Mouse (Mus musculus): ENCODE data around the gene Tagln2. TPM values are rescaled to one million over a fixed set of nuclear protein-coding genes. Genes with fewer than 3 reads are reported as not detected.

Gene Tagln2
- polyA plus RNA-seq, 1 experiment: 771 TPM

DNA sequence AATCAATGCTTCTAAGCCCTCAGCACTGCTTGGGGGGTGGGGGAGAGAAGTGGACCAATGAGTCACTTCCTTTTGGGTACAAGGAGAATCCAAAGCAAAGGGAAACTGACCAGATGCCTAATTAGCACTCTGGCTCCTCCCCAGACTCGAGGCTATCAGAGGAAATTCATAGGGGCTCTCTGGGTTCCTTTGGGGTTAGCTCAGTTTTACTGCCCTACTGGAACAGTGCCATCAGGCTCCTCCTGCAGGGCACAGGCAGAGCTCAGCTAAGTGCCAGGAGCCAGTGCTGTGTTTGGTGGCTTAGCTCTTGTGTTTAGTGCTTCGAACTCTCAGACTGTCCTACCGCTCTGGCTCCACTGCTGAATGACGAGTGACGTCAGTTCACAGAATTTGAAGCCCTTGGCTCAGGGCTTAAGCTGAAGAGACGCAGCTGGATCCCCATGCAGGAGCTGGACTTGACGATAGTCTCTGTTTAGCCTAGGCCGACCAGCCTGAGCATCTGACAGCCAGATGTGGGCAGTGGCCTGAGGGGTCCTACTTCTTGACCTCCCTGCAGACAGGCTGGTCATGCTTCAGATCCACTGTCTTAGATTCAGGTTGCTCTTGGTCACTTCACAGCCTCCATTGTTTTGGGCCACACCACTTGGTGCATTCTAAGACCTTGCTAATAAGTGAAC is 30.8 kb downstream of the Tagln2 start:
- Histone ChIP-seq H3ac (ENCODE audit: control insufficient read depth, insufficient read length, low read depth) (no peak overlapping the region), H3K79me2 (ENCODE audit: control insufficient read depth, insufficient read depth) (no peaks in the 10 kb centered on the region), H3K4me3 (ENCODE audit: insufficient read depth, poor library complexity, severe bottlenecking) (no peak overlapping the region), H3K27me3 (ENCODE audit: control insufficient read depth, insufficient read depth, insufficient read length) (no peaks in the 10 kb centered on the region), H3K79me3 (ENCODE audit: low read depth) (no peaks in the 10 kb centered on the region), H3K36me3 (ENCODE audit: control insufficient read depth, insufficient read depth) (no peaks in the 10 kb centered on the region)
- TF ChIP-seq USF1 (IDR thresholded peaks at IDR 0.05; ENCODE audit: low read depth): no peak
- TF ChIP-seq MYOG (IDR thresholded peaks at IDR 0.05; ENCODE audit: control insufficient read depth, extremely low read depth, insufficient read length): no peak
- no peak for TF ChIP-seq MAX (IDR thresholded peaks at IDR 0.05)
- TF ChIP-seq FOSL1 (IDR thresholded peaks at IDR 0.05; ENCODE audit: insufficient read depth, low read length, poor library complexity, severe bottlenecking): no peak
- TF ChIP-seq CTCF (IDR thresholded peaks at IDR 0.05; ENCODE audit: control insufficient read depth, insufficient read depth, insufficient read length): no peak
- TF ChIP-seq MYOD1 (IDR thresholded peaks at IDR 0.05; ENCODE audit: control insufficient read depth, insufficient read length, low read depth): no peak
- no peak for TF ChIP-seq CEBPB (IDR thresholded peaks at IDR 0.05; ENCODE audit: low read depth)

DNA sequence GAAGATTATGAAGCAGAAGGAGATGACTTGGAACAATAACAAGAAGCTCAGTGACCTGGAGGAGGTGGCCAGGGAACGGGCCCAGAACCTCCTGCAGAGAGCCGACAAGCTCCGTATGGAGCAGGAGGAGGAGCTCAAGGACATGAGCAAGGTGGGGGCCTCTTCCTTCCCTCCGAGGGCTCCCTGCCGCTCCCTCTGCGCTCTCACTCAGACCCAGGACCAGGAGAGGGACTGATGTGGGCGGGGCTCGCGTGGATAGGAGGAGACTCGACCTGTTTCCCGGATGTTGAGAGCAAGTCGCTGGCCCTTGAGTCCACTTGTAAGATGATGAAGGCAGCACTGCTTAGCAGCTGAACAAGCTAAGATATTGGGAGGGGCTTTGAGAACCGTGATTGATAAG is 32.7 kb downstream of the Tagln2 start:
- Histone ChIP-seq H3K4me3 (ENCODE audit: insufficient read depth, poor library complexity, severe bottlenecking) (no peak overlapping the region), H3K27me3 (ENCODE audit: control insufficient read depth, insufficient read depth, insufficient read length) (no peaks in the 10 kb centered on the region), H3ac (ENCODE audit: control insufficient read depth, insufficient read length, low read depth) (no peak overlapping the region), H3K79me3 (ENCODE audit: low read depth) (no peaks in the 10 kb centered on the region), H3K79me2 (ENCODE audit: control insufficient read depth, insufficient read depth) (no peaks in the 10 kb centered on the region), H3K36me3 (ENCODE audit: control insufficient read depth, insufficient read depth) (no peaks in the 10 kb centered on the region)
- no peak for TF ChIP-seq FOSL1 (IDR thresholded peaks at IDR 0.05; ENCODE audit: insufficient read depth, low read length, poor library complexity, severe bottlenecking)
- TF ChIP-seq MYOG (IDR thresholded peaks at IDR 0.05; ENCODE audit: control insufficient read depth, extremely low read depth, insufficient read length): no peak
- no peak for TF ChIP-seq USF1 (IDR thresholded peaks at IDR 0.05; ENCODE audit: low read depth)
- TF ChIP-seq MAX (IDR thresholded peaks at IDR 0.05): no peak
- no peak for TF ChIP-seq CEBPB (IDR thresholded peaks at IDR 0.05; ENCODE audit: low read depth)
- TF ChIP-seq MYOD1 (IDR thresholded peaks at IDR 0.05; ENCODE audit: control insufficient read depth, insufficient read length, low read depth): no peak
- TF ChIP-seq CTCF (IDR thresholded peaks at IDR 0.05; ENCODE audit: control insufficient read depth, insufficient read depth, insufficient read length): no peak

- H3K79me2 ChIP-seq (ENCODE audit: control insufficient read depth, insufficient read depth): no peaks in the 10 kb centered on the region
- TF ChIP-seq USF1 (IDR thresholded peaks at IDR 0.05; ENCODE audit: low read depth) (no peak), CEBPB (IDR thresholded peaks at IDR 0.05; ENCODE audit: low read depth) (no peak), MYOD1 (IDR thresholded peaks at IDR 0.05; ENCODE audit: control insufficient read depth, insufficient read length, low read depth) (no peak), MYOG (IDR thresholded peaks at IDR 0.05; ENCODE audit: control insufficient read depth, extremely low read depth, insufficient read length) (no peak), MAX (IDR thresholded peaks at IDR 0.05) (no peak), FOSL1 (IDR thresholded peaks at IDR 0.05; ENCODE audit: insufficient read depth, low read length, poor library complexity, severe bottlenecking) (no peak), CTCF (IDR thresholded peaks at IDR 0.05; ENCODE audit: control insufficient read depth, insufficient read depth, insufficient read length) (no peak)
- no peaks in the 10 kb centered on the region for H3K27me3 ChIP-seq (ENCODE audit: control insufficient read depth, insufficient read depth, insufficient read length)
- no peaks in the 10 kb centered on the region for H3K36me3 ChIP-seq (ENCODE audit: control insufficient read depth, insufficient read depth)
- H3ac ChIP-seq (ENCODE audit: control insufficient read depth, insufficient read length, low read depth): no peak overlapping the region
- no peak overlapping the region for H3K4me3 ChIP-seq (ENCODE audit: insufficient read depth, poor library complexity, severe bottlenecking)
- no peaks in the 10 kb centered on the region for H3K79me3 ChIP-seq (ENCODE audit: low read depth)
Observed at GRCm38 (mm10) chr1:172535116-172535515, 35.3 kb downstream of the Tagln2 start.

- H3K79me2 ChIP-seq (ENCODE audit: control insufficient read depth, insufficient read depth): no peaks in the 10 kb centered on the region
- H3K36me3 ChIP-seq (ENCODE audit: control insufficient read depth, insufficient read depth): no peaks in the 10 kb centered on the region
- H3ac ChIP-seq (ENCODE audit: control insufficient read depth, insufficient read length, low read depth): no peak overlapping the region
- no peaks in the 10 kb centered on the region for H3K79me3 ChIP-seq (ENCODE audit: low read depth)
- no peak for TF ChIP-seq FOSL1 (IDR thresholded peaks at IDR 0.05; ENCODE audit: insufficient read depth, low read length, poor library complexity, severe bottlenecking)
- TF ChIP-seq USF1 (IDR thresholded peaks at IDR 0.05; ENCODE audit: low read depth): no peak
- TF ChIP-seq CTCF (IDR thresholded peaks at IDR 0.05; ENCODE audit: control insufficient read depth, insufficient read depth, insufficient read length): no peak
- TF ChIP-seq MYOG (IDR thresholded peaks at IDR 0.05; ENCODE audit: control insufficient read depth, extremely low read depth, insufficient read length): no peak
- no peak for TF ChIP-seq CEBPB (IDR thresholded peaks at IDR 0.05; ENCODE audit: low read depth)
- no peak for TF ChIP-seq MYOD1 (IDR thresholded peaks at IDR 0.05; ENCODE audit: control insufficient read depth, insufficient read length, low read depth)
- TF ChIP-seq MAX (IDR thresholded peaks at IDR 0.05): no peak
- no peak overlapping the region for H3K4me3 ChIP-seq (ENCODE audit: insufficient read depth, poor library complexity, severe bottlenecking)
- peaks cover 8% of the 10 kb centered on the region for H3K27me3 ChIP-seq (ENCODE audit: control insufficient read depth, insufficient read depth, insufficient read length)
Observed at GRCm38 (mm10) chr1:172539827-172540226, 40.0 kb downstream of the Tagln2 start.

DNA sequence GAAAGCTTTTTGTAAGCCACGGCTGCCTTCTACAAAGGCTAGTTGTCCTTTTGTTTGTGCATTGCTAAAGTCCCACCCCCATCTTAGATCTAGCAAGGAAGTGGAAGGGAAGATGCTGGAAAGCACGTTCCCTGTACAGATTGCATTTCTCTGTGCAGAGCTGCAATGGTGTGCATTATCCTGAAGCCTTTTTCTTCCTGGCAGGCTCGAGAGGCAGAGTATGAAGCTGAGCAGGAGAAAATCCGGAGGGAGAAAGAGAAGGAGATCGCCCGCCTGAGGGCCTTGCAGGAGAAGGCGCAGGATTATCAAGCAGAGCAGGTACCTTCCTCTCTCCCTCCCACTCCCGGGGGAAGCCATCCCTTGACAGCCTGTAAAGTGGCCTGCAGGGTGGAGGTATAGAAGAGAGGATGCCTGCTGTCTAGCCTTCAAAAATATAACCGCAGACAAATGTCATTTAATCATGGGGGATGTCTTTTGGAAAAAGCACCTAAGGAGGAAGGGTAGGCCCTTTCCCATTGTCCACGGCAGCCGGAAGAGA is 40.5 kb downstream of the Tagln2 start:
- TF ChIP-seq FOSL1 (IDR thresholded peaks at IDR 0.05; ENCODE audit: insufficient read depth, low read length, poor library complexity, severe bottlenecking) (no peak), CTCF (IDR thresholded peaks at IDR 0.05; ENCODE audit: control insufficient read depth, insufficient read depth, insufficient read length) (no peak), CEBPB (IDR thresholded peaks at IDR 0.05; ENCODE audit: low read depth) (no peak), MYOD1 (IDR thresholded peaks at IDR 0.05; ENCODE audit: control insufficient read depth, insufficient read length, low read depth) (no peak), MYOG (IDR thresholded peaks at IDR 0.05; ENCODE audit: control insufficient read depth, extremely low read depth, insufficient read length) (no peak), MAX (IDR thresholded peaks at IDR 0.05) (no peak), USF1 (IDR thresholded peaks at IDR 0.05; ENCODE audit: low read depth) (no peak)
- no peak overlapping the region for H3ac ChIP-seq (ENCODE audit: control insufficient read depth, insufficient read length, low read depth)
- no peaks in the 10 kb centered on the region for H3K79me3 ChIP-seq (ENCODE audit: low read depth)
- H3K4me3 ChIP-seq (ENCODE audit: insufficient read depth, poor library complexity, severe bottlenecking): no peak overlapping the region
- H3K79me2 ChIP-seq (ENCODE audit: control insufficient read depth, insufficient read depth): no peaks in the 10 kb centered on the region
- H3K36me3 ChIP-seq (ENCODE audit: control insufficient read depth, insufficient read depth): no peaks in the 10 kb centered on the region
- H3K27me3 ChIP-seq (ENCODE audit: control insufficient read depth, insufficient read depth, insufficient read length): peaks cover 8% of the 10 kb centered on the region
